Mouse (Mus musculus) midbrain, embryonic 11.5 days (tissue): ENCODE results near the gene Ncoa3. TPM values are rescaled to one million over a fixed set of nuclear protein-coding genes. Genes with fewer than 3 reads are reported as not detected.

ENCODE experiments used
- ATAC-seq: fragments of 200-750 bp; cut with Nextera tagmentation; 2 replicates; pipeline ENCODE4 v1.8.0; 2017; ENCODE audit warnings: moderate TSS enrichment, moderate library complexity; ENCODE audit not compliant: low FRiP score
- DNase-seq: peaks from one replicate; pipeline ENCODE4 v3.0.0; 2015; ENCODE audit warnings: low spot score; ENCODE audit errors: missing footprints
- H3K27ac ChIP-seq: fragments of 300-500 bp; sonication (generic); 2 replicates; pipeline ENCODE4 v1.5.1; 2014; ENCODE audit warnings: low read depth, low read length
- H3K27me3 ChIP-seq: fragments of 300-500 bp; sonication (generic); 2 replicates; pipeline ENCODE4 v1.6.1; 2014; ENCODE audit warnings: mild to moderate bottlenecking, low read length, moderate library complexity, mixed read lengths; ENCODE audit not compliant: control insufficient read depth, insufficient read depth
- H3K36me3 ChIP-seq: fragments of 300-500 bp; sonication (generic); 2 replicates; pipeline ENCODE4 v1.6.1; 2014; ENCODE audit warnings: mild to moderate bottlenecking, low read length, moderate library complexity, mixed read lengths; ENCODE audit not compliant: control insufficient read depth, insufficient read depth
- H3K4me1 ChIP-seq: fragments of 300-500 bp; sonication (generic); 2 replicates; pipeline ENCODE4 v1.6.1; 2014; ENCODE audit warnings: low read length; ENCODE audit not compliant: control insufficient read depth, insufficient read depth
- H3K4me2 ChIP-seq: fragments of 300-500 bp; sonication (generic); 2 replicates; pipeline ENCODE4 v1.6.1; 2014; ENCODE audit warnings: mild to moderate bottlenecking, moderate library complexity
- H3K4me3 ChIP-seq: fragments of 300-500 bp; sonication (generic); 2 replicates; pipeline ENCODE4 v1.5.1; 2014; ENCODE audit warnings: low read depth, low read length
- H3K9ac ChIP-seq: fragments of 300-500 bp; sonication (generic); 2 replicates; pipeline ENCODE4 v1.6.1; 2014; ENCODE audit warnings: low read length
- H3K9me3 ChIP-seq: fragments of 300-500 bp; sonication (generic); 2 replicates; pipeline ENCODE4 v1.6.1; 2016; ENCODE audit warnings: low read length; ENCODE audit not compliant: control insufficient read depth
- WGBS: fragments of 180-500 bp; shearing (Covaris S2); extraction: QIAGEN DNeasy Blood & Tissue Kit; methylation state at CpG from one replicate; pipeline ENCODE4 v1.1.7; 2014; 5-methylcytosine and 5-hydroxymethylcytosine counted together
- polyA plus RNA-seq: library from polyadenylated mRNA; unstranded; fragments of >200 nt; fragmentation: Nextera tagmentation; extraction: Ambion mirVana; gene quantifications from 2 replicates; pipeline ENCODE4 v1.2.1, GENCODE M21; 2014

Ncoa3 gene
- polyA plus RNA-seq, 1 experiment from 2014 or later = 17.4 TPM

DNA sequence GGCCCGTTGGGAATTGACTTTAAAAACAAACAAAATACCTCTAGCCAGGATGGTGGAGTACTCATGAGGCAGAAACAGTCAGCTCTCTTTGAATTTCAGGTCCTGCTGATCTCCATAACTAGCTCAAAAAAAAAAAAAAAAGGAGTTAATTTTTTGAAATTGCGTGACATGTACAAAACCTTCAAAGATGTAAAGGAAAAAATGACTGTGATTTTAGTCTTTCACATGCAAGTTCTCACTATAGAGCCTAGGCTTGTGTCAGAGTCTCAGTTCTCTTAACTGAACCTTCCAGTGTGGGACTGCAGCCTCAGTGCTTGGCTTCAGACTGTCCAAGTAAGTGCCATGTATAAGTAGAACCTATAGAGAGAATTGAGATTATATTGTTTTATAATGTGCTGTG lies 27.6 kb downstream of the Ncoa3 start:
- Histone ChIP-seq H3K9ac (no peak overlapping the region), H3K36me3 (no peaks in the 10 kb centered on the region; the same call in 1 of the 2 replicates), H3K27me3 (no peaks in the 10 kb centered on the region), H3K9me3 (no peaks in the 10 kb centered on the region), H3K4me3 (no peak overlapping the region), H3K27ac (no peak overlapping the region), H3K4me1 (peaks cover 23% of the 10 kb centered on the region), H3K4me2 (no peak overlapping the region)
- WGBS = 85% methylated on average over 2 of the region's 2 CpGs
- ATAC-seq = no peak
- no peak for DNase-seq

DNA sequence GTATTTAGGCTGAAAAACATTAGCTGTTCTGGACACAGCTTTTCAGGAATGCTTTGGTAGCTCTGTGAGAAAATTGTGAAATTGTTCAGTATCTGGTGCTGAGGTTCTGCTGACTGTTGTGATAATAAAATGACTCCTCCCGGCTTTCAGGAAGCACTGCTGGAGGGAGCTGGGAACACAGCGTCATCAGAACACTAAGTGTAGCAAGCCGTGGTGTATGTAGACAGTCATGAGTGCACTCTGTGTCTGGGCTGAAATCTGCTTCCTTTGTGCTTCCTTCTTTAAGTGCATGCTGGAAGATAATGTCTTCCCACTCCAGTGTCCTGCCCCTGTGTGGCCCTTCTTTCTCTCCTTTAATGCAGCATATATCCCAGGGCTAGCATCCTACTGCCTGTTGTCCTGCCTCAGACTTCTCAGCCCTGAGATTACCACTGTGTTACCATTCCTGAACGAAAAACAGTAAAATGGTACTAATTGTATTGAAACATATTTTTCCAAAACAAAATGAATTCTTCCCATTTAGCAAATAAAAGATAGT lies 28.7 kb downstream of the Ncoa3 start:
- DNase-seq (peak; percentile 91), ATAC-seq (peak; percentile 62)
- Histone ChIP-seq H3K9ac (peak overlapping the region; percentile 34; the same call in 1 of the 2 replicates), H3K36me3 (no peaks in the 10 kb centered on the region; the same call in 1 of the 2 replicates), H3K27me3 (no peaks in the 10 kb centered on the region), H3K27ac (peak overlapping the region; percentile 74), H3K4me3 (no peak overlapping the region), H3K9me3 (no peaks in the 10 kb centered on the region), H3K4me1 (peaks cover 23% of the 10 kb centered on the region), H3K4me2 (no peak overlapping the region)
- WGBS = 34% methylated on average over 4 of the region's 4 CpGs

DNA sequence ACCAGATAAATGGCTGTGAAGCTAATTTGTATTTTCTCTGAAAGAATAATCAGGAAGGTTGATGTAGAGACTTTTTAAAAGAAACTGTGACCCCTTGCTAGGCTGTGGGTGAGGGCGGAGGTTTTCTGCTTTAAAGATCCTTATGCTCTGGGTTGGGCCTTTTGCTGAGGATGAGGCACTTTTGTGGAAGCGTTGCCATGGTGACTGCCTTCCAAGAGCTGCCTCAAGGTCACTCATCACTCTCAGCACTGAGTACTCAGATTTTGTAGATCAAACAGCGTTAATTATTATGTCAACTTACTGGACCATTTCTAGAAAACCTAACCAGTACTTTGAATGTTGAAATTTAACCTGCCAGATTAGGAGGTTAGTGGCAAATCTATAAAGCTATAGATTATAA lies 29.2 kb downstream of the Ncoa3 start:
- ATAC-seq (peak; percentile 80), DNase-seq (peak; percentile 92)
- 17% methylated on average over 3 of the region's 3 CpGs for WGBS
- Histone ChIP-seq H3K36me3 (no peaks in the 10 kb centered on the region; the same call in 1 of the 2 replicates), H3K9me3 (no peaks in the 10 kb centered on the region), H3K4me2 (no peak overlapping the region), H3K4me3 (no peak overlapping the region), H3K27me3 (no peaks in the 10 kb centered on the region), H3K27ac (peak overlapping the region; percentile 74), H3K4me1 (peaks cover 23% of the 10 kb centered on the region), H3K9ac (no peak overlapping the region; the same call in 1 of the 2 replicates)

DNA sequence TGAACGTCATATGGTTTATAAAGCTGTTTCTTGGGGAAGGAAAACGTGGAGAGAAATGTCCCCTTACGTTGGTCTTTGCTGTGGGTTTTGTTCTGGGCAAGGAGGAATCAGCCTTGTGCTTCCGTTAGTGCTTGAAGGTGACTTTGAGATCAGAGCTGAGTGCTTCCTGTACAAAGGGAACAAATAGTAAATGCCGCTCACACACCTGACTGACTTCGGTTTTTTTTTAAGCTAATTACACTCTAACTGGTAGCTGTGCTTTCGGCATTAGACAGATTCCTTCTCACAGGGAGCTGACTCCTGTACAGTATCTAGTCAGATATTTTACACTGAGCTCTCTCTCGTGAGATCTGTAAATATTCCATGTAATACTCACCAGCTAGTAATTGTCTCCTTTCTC lies 29.9 kb downstream of the Ncoa3 start:
- WGBS = 66% methylated on average over 8 of the region's 8 CpGs
- no peak overlapping the region for H3K4me3 ChIP-seq
- H3K36me3 ChIP-seq = no peaks in the 10 kb centered on the region; the same call in 1 of the 2 replicates
- H3K4me1 ChIP-seq = peaks cover 23% of the 10 kb centered on the region
- H3K4me2 ChIP-seq = no peak overlapping the region
- no peak overlapping the region for H3K27ac ChIP-seq
- H3K27me3 ChIP-seq = no peaks in the 10 kb centered on the region
- H3K9ac ChIP-seq = no peak overlapping the region
- DNase-seq = no peak
- no peaks in the 10 kb centered on the region for H3K9me3 ChIP-seq
- ATAC-seq = no peak

DNA sequence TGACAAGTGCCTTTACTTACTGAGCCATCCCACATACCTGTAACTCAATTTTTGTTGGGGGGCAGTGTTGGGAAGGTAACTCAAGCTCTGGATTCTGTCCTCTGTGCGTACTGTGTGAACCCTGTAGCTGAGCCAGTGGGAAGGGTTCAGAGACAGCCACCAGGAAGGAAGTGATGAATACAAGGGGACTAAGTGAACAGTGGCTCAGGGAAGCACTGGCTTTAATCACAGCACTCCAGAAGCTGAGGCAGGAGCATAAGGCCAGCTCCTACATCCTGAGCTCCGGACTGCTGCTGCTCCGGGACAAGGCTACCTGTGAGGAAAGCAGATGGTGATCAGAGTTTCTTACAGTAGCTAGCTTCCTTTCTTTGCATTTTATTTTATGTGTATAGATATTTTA lies 31.6 kb downstream of the Ncoa3 start:
- H3K9me3 ChIP-seq = no peaks in the 10 kb centered on the region
- no peak overlapping the region for H3K9ac ChIP-seq
- ATAC-seq = no peak
- H3K4me2 ChIP-seq = no peak overlapping the region
- no peaks in the 10 kb centered on the region for H3K27me3 ChIP-seq
- WGBS = 90% methylated on average over 3 of the region's 3 CpGs
- H3K36me3 ChIP-seq = no peaks in the 10 kb centered on the region; the same call in 1 of the 2 replicates
- no peak overlapping the region for H3K27ac ChIP-seq
- H3K4me3 ChIP-seq = no peak overlapping the region
- H3K4me1 ChIP-seq = peaks cover 23% of the 10 kb centered on the region
- no peak for DNase-seq

DNA sequence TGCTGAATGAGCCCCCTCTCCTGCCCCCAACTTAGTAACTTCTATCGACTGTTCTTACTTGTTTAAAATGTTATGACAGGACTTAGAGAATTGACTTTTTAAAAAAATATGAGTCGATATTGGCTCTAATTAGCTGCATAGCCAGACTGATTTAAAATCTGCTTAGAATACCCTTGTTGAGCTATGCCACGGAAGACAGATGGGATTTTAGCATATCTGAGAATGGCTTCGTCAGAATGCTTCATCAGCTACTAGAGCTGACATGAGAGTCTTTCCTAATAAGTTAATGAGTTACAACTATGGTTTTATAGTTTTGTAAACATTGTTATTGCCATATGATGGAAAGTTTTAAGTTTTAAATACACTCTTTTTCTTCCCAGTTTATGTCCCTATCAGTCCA lies 32.2 kb downstream of the Ncoa3 start:
- no peak overlapping the region for H3K4me2 ChIP-seq
- H3K27ac ChIP-seq = no peak overlapping the region
- H3K9me3 ChIP-seq = no peaks in the 10 kb centered on the region
- ATAC-seq = no peak
- no peak overlapping the region for H3K9ac ChIP-seq
- peaks cover 23% of the 10 kb centered on the region for H3K4me1 ChIP-seq
- no peak for DNase-seq
- H3K27me3 ChIP-seq = no peaks in the 10 kb centered on the region
- 85% methylated on average over 4 of the region's 4 CpGs for WGBS
- H3K4me3 ChIP-seq = no peak overlapping the region
- H3K36me3 ChIP-seq = no peaks in the 10 kb centered on the region

DNA sequence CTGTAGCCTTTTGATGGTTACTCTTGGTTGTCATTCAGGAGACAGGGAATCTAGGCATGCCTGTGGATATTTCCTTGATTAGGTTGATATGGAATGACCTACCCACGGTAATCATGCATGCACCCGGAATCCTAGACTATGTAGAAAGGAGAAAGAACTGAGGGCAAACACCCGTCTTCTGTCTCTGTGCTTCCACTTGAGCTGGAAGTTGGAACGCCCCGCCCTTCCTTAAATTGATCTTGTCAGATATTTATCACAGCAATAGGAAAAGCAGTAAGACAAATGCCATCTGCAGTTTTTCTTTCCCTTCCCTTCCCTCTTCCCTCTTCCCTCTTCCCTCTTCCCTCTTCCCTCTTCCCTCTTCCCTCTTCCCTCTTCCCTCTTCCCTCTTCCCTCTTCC lies 33.5 kb downstream of the Ncoa3 start:
- no peaks in the 10 kb centered on the region for H3K27me3 ChIP-seq
- H3K9me3 ChIP-seq = no peaks in the 10 kb centered on the region
- DNase-seq (no peak), ATAC-seq (no peak)
- no peak overlapping the region for H3K4me3 ChIP-seq
- no peak overlapping the region for H3K27ac ChIP-seq
- WGBS = 92% methylated on average over 5 of the region's 5 CpGs
- no peak overlapping the region for H3K9ac ChIP-seq
- no peak overlapping the region for H3K4me2 ChIP-seq
- H3K36me3 ChIP-seq = no peaks in the 10 kb centered on the region
- peaks cover 30% of the 10 kb centered on the region for H3K4me1 ChIP-seq

DNA sequence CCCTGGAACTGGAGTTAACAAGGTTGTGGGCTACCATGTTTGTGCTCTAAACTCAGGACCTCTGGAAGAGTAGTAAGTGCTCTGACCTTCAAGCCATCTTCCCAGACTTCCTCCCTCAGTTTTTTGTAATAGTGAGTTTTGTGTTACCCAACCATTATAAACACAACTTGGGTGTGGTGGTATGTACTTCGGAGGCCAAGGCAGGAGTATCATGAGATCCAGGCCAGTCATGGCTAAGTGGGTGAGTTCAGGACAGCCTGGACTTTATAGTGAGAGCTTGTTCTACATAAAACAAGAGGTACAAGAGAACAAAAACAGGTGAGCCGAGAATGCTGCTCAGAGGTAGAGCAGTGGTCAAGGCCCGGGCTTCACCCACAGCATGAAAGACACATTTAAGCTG lies 35.4 kb downstream of the Ncoa3 start:
- no peak for DNase-seq
- Histone ChIP-seq H3K27ac (no peak overlapping the region), H3K9me3 (no peaks in the 10 kb centered on the region), H3K9ac (no peak overlapping the region), H3K27me3 (no peaks in the 10 kb centered on the region), H3K4me1 (peaks cover 21% of the 10 kb centered on the region), H3K4me2 (no peak overlapping the region), H3K36me3 (no peaks in the 10 kb centered on the region), H3K4me3 (no peak overlapping the region)
- ATAC-seq = no peak
- 95% methylated on average over 3 of the region's 3 CpGs for WGBS

DNA sequence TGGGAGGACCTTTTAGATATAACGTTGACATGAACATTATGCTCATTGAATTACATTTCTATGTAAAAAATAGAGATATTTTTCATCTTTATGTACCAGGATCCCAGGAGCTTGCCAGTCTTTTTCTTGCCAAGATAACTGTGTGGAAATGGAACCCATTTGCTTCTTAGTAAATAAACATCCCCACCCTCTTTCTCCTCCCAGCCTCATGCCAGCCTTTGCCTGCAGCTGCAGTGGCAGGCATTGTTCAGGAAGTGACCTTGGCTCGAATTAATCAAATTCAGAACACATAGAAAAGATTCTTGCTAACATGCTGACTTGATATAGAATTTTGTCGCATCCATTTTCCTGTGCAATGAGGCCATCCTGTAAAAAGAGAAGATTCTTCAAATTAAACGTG lies 36.8 kb downstream of the Ncoa3 start:
- no peak for DNase-seq
- no peak for ATAC-seq

More for the DNA sequence above, 36.8 kb downstream of the Ncoa3 start:
- H3K4me2 ChIP-seq = no peak overlapping the region
- H3K36me3 ChIP-seq = no peaks in the 10 kb centered on the region
- H3K4me3 ChIP-seq = no peak overlapping the region
- H3K27ac ChIP-seq = no peak overlapping the region
- H3K27me3 ChIP-seq = no peaks in the 10 kb centered on the region
- no peak overlapping the region for H3K9ac ChIP-seq
- H3K9me3 ChIP-seq = no peaks in the 10 kb centered on the region
- WGBS = 73% methylated on average over 4 of the region's 4 CpGs
- H3K4me1 ChIP-seq = peaks cover 21% of the 10 kb centered on the region
